Mouse (Mus musculus): Measurements from ENCODE around the gene Zkscan2. TPM values are rescaled to one million over a fixed set of nuclear protein-coding genes. Genes with fewer than 3 reads are reported as not detected.

The Zkscan2 gene
- under 1 TPM; 0.13 TPM for polyA plus RNA-seq (2017; shearing (Covaris generic))

GRCm38 (mm10) chr7:123500239-123501219 lies at the start of gene Zkscan2:
TSS of gene Zkscan2 (minus strand) at chr7:123500449.

GRCm38 (mm10) chr7:123462070-123462501 lies 38.2 kb downstream of the Zkscan2 start, which contains the start of gene Aqp8:
TSS of gene Aqp8 (plus strand) at chr7:123462291.

Other genes with a start within 250 kb of the Zkscan2 start
- 10 to 100 TPM; 26.0 to 39.3 TPM for gene Lcmt1, start 130.7 kb downstream of the Zkscan2 start, polyA plus RNA-seq (2017; shearing (Covaris generic))
- gene Arhgap17, start 130.5 kb downstream of the Zkscan2 start, polyA plus RNA-seq (2017; shearing (Covaris generic)): 10 to 100 TPM; 44.5 to 56.8 TPM
- gene Aqp8, start 38.2 kb downstream of the Zkscan2 start, polyA plus RNA-seq (2017; shearing (Covaris generic)): not detected

Data from inflammation-experienced regulatory T-cells (primary cell).